Mouse (Mus musculus): ENCODE measurements around the gene Tmem72. TPM values are rescaled to one million over a fixed set of nuclear protein-coding genes. Genes with fewer than 3 reads are reported as not detected.

The Tmem72 gene
- polyA plus RNA-seq, 1 experiment from 2014 or later, result 0.09 TPM

DNA sequence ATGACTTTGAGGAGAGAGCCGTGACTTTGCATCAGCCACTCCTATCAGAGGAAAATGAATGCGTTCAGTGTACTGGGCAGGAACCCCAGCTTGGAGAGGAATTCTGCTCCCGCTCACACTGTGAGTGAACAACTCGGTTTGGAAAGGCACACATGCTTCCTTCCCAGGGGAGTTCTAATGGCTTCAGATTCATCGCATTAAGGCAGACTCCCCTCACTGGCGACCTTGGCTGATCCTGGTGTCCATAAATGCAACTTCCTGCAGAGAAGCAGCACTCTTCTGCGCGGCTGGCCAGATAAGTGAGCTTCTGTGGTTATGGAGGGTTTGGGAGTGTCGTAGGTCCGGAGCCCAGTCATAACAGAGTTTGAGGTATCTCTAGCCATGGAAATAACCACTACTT is 86.9 kb downstream of the Tmem72 start:
- H3K27me3 ChIP-seq, result no peaks in the 10 kb centered on the region
- H3K4me1 ChIP-seq, result 0 out of 2 replicates have a peak, but pooled peaks cover 3% of the 10 kb centered on the region
- H3K4me2 ChIP-seq (replicated peaks), result no peak overlapping the region
- no peaks in the 10 kb centered on the region for H3K9me3 ChIP-seq
- peaks cover 18% of the 10 kb centered on the region for H3K36me3 ChIP-seq
- WGBS, result 91% methylated on average over 10 of the region's 10 CpGs
- H3K4me3 ChIP-seq, result no peak overlapping the region
- no peak for ATAC-seq (ENCODE audit: insufficient number of reproducible peaks, insufficient read depth, low FRiP score, low TSS enrichment)
- no peak overlapping the region for H3K9ac ChIP-seq
- H3K27ac ChIP-seq, result no peak overlapping the region

Small RNAs within 50 kb of the gene (microRNA-seq; reads per million reads assigned to microRNA genes)
- gene Mir7043, result 0.91 reads per million

Other genes with a start within 250 kb of the Tmem72 start
- not detected in 2 replicates for gene Olfr211, start 227.8 kb downstream of the Tmem72 start, polyA plus RNA-seq (2016; fragmentation: Nextera tagmentation; extraction: Ambion mirVana)
- gene Olfr212, start 210.4 kb downstream of the Tmem72 start, polyA plus RNA-seq (2016; fragmentation: Nextera tagmentation; extraction: Ambion mirVana), result not detected in 2 replicates
- gene Olfr213, start 178.5 kb downstream of the Tmem72 start, polyA plus RNA-seq (2016; fragmentation: Nextera tagmentation; extraction: Ambion mirVana), result not detected in 2 replicates
- gene Gm5580, start 165.8 kb downstream of the Tmem72 start, polyA plus RNA-seq (2016; fragmentation: Nextera tagmentation; extraction: Ambion mirVana), result 0.52 and 0.60 TPM in 2 replicates
- not detected in 2 replicates for gene Olfr214, start 162.7 kb downstream of the Tmem72 start, polyA plus RNA-seq (2016; fragmentation: Nextera tagmentation; extraction: Ambion mirVana)
- gene Olfr215, start 132.7 kb downstream of the Tmem72 start, polyA plus RNA-seq (2016; fragmentation: Nextera tagmentation; extraction: Ambion mirVana), result not detected in 2 replicates
- gene Zfp422, start 87.9 kb downstream of the Tmem72 start, polyA plus RNA-seq (2016; fragmentation: Nextera tagmentation; extraction: Ambion mirVana), result 258 and 265 TPM in 2 replicates
- gene Depp1, start 66.3 kb downstream of the Tmem72 start, polyA plus RNA-seq (2016; fragmentation: Nextera tagmentation; extraction: Ambion mirVana), result 12.6 and 16.9 TPM in 2 replicates
- 14.4 and 14.7 TPM in 2 replicates for gene Rassf4, start 43.0 kb downstream of the Tmem72 start, polyA plus RNA-seq (2016; fragmentation: Nextera tagmentation; extraction: Ambion mirVana)